Mouse (Mus musculus) forebrain, embryonic 15.5 days (tissue): ENCODE results near the gene Ptprc. TPM values are rescaled to one million over a fixed set of nuclear protein-coding genes. Genes with fewer than 3 reads are reported as not detected.

Experiments used
- ATAC-seq: fragments of 200-750 bp; cut with Nextera tagmentation; replicated peaks from 2 replicates; pipeline ENCODE4 v1.8.0; 2017; ENCODE audit warnings: mild to moderate bottlenecking, moderate TSS enrichment, moderate library complexity
- H3K27ac ChIP-seq: fragments of 300-500 bp; sonication (generic); replicated peaks from 2 replicates; pipeline ENCODE4 v1.5.1; 2015; ENCODE audit warnings: mild to moderate bottlenecking, inconsistent platforms
- H3K27me3 ChIP-seq: fragments of 300-500 bp; sonication (generic); 2 replicates; pipeline ENCODE4 v1.6.1; 2015; ENCODE audit warnings: inconsistent platforms
- H3K36me3 ChIP-seq: fragments of 300-500 bp; sonication (generic); 2 replicates; pipeline ENCODE4 v1.6.1; 2015; ENCODE audit warnings: mild to moderate bottlenecking, inconsistent platforms
- H3K4me1 ChIP-seq: fragments of 300-500 bp; sonication (generic); 2 replicates; pipeline ENCODE4 v1.6.1; 2015; ENCODE audit warnings: inconsistent platforms
- H3K4me2 ChIP-seq: fragments of 300-500 bp; sonication (generic); replicated peaks from 2 replicates; pipeline ENCODE4 v1.6.1; 2015; ENCODE audit warnings: mild to moderate bottlenecking, inconsistent platforms
- H3K4me3 ChIP-seq: fragments of 300-500 bp; sonication (generic); 2 replicates; pipeline ENCODE4 v1.5.1; 2015; ENCODE audit warnings: mild to moderate bottlenecking, inconsistent platforms
- H3K9ac ChIP-seq: fragments of 300-500 bp; sonication (generic); replicated peaks from 2 replicates; pipeline ENCODE4 v1.6.1; 2015; ENCODE audit warnings: mild to moderate bottlenecking, inconsistent platforms
- H3K9me3 ChIP-seq: fragments of 300-500 bp; sonication (generic); 2 replicates; pipeline ENCODE4 v1.6.1; 2016; ENCODE audit warnings: inconsistent platforms
- WGBS: fragments of 180-500 bp; shearing (Covaris S2); methylation state at CpG from one replicate; pipeline ENCODE4 v1.1.7; 2015; ENCODE audit warnings: mixed read lengths; 5-methylcytosine and 5-hydroxymethylcytosine counted together
- polyA plus RNA-seq: library from polyadenylated mRNA; unstranded; fragments of >200 nt; fragmentation: Nextera tagmentation; extraction: Ambion mirVana; gene quantifications from 2 replicates; pipeline ENCODE4 v1.2.1, GENCODE M21; 2015

Ptprc gene
- polyA plus RNA-seq, 1 experiment from 2014 or later = 0.75 TPM

DNA sequence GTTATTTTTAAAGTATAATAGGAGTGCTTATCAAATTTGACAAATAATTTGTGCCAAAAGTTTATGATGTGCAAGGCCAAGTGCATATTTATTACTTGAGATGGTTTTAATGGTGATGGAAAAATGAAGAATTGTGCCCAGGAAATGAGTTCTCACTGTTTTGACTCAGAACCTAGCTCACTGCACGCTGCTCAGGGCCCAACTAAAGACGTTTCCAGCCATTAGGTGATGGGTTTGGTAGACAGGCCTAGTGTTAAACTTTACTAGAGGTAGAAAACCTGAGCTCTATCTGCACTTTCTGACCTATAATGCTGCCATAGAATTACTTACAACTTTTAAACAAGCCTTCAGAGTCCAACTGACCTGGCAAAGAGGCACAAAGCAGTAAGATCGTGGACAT lies 3.0 kb downstream of the Ptprc start:
- 81% methylated on average over 3 of the region's 3 CpGs for WGBS
- H3K27me3 ChIP-seq = no peaks in the 10 kb centered on the region
- H3K4me3 ChIP-seq = no peak overlapping the region
- H3K9ac ChIP-seq = no peak overlapping the region
- no peak for ATAC-seq
- no peak overlapping the region for H3K27ac ChIP-seq
- H3K4me2 ChIP-seq = no peak overlapping the region
- H3K36me3 ChIP-seq = no peaks in the 10 kb centered on the region
- no peaks in the 10 kb centered on the region for H3K9me3 ChIP-seq
- no peaks in the 10 kb centered on the region for H3K4me1 ChIP-seq

DNA sequence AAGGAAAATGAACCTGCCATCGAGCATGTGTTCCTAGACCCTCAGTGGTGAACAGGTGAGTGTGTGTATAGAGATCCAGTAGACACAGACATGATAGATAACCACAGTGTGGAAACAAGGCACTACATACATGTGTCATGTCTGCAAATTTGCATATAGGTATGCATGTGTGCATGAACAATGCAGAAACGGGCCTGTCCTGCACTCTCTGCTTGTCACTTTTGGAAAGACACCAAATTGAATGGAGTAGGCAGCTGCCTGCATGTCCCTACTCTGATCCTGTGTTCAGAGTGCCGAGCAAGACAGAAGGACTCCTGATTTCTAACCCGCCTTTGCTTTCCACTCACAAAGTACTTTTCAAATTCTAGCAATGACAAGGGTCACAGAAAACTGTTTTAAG lies 3.4 kb downstream of the Ptprc start:
- Histone ChIP-seq H3K4me2 (no peak overlapping the region), H3K27ac (no peak overlapping the region), H3K4me3 (no peak overlapping the region), H3K9ac (no peak overlapping the region), H3K4me1 (no peaks in the 10 kb centered on the region), H3K27me3 (no peaks in the 10 kb centered on the region), H3K36me3 (no peaks in the 10 kb centered on the region), H3K9me3 (no peaks in the 10 kb centered on the region)
- ATAC-seq = no peak
- WGBS = 85% methylated on average over 4 of the region's 4 CpGs

DNA sequence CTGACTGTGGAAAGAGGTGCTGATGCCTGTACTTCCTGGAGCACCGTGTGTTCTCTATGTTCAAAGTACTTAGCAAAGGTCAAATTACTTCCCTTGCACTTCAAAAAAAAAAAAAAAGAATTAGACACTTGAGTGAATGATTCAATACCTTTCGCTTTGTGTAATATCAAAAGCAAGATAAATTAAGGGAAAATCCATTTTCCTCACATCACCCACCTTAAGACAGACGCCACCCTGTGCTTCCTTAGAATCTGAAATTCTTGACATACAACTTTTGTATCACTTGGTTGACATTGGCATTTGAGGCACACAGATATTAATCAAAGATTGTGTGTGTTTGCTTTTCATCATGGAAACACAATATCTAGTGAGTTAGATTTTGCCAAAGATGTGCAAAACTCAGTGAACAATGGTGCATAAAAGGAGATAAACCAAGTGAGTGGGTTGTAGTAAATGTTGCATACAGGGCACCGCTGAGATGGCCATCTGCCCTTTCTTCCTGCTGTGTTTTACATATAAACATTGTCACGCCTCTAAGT lies 9.2 kb downstream of the Ptprc start:
- Histone ChIP-seq H3K36me3 (no peaks in the 10 kb centered on the region), H3K27me3 (no peaks in the 10 kb centered on the region), H3K27ac (no peak overlapping the region), H3K4me1 (no peaks in the 10 kb centered on the region), H3K9ac (no peak overlapping the region), H3K4me3 (no peak overlapping the region), H3K4me2 (no peak overlapping the region), H3K9me3 (no peaks in the 10 kb centered on the region)
- no peak for ATAC-seq
- WGBS = 84% methylated on average over 5 of the region's 5 CpGs

DNA sequence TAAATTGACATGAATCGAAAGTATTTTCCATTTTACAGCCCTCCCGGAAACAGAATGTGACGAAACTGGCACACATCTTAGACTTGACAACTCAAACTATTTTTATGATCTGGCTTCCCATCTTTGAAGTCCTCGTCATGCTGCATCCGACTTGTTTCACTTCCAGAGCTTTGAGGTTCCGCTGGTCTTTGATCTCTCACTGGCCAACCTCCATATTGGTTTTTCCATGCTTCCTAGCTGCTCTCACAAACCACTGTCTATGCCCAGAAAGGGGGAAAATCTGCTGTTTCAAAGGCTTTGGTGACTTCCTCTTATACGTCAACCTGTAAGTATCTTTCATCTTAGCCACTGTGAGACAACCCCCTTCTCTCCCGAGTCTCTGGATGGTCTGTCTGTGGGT lies 12.9 kb downstream of the Ptprc start:
- Histone ChIP-seq H3K4me3 (no peak overlapping the region), H3K36me3 (no peaks in the 10 kb centered on the region), H3K9me3 (no peaks in the 10 kb centered on the region), H3K27ac (no peak overlapping the region), H3K4me1 (no peaks in the 10 kb centered on the region), H3K9ac (no peak overlapping the region), H3K27me3 (no peaks in the 10 kb centered on the region), H3K4me2 (no peak overlapping the region)
- ATAC-seq = no peak
- WGBS = 95% methylated on average over 8 of the region's 8 CpGs

DNA sequence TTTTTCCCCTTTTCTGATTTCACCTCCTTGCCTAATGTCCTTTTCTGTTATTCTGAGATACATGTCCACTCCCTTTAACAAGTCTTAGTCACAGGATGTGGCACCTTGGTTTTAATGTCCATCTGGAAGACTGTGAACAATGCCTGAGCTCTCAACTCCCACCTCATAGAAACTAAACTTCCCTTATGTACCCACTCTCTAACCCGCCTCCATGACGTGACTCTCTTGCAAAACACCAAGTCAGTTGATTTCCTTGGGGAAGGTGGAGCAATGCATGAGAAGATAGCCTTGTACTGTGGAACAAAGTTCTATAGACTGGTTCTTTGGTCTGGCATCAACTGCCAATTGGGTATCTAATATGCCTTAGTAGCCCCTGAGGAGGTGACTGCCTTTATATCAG lies 16.6 kb downstream of the Ptprc start:
- H3K36me3 ChIP-seq = no peaks in the 10 kb centered on the region
- H3K9ac ChIP-seq = no peak overlapping the region
- no peaks in the 10 kb centered on the region for H3K4me1 ChIP-seq
- H3K4me2 ChIP-seq = no peak overlapping the region
- H3K9me3 ChIP-seq = no peaks in the 10 kb centered on the region
- 90% methylated on average over 2 of the region's 2 CpGs for WGBS
- no peak overlapping the region for H3K27ac ChIP-seq
- no peak for ATAC-seq
- H3K27me3 ChIP-seq = no peaks in the 10 kb centered on the region
- no peak overlapping the region for H3K4me3 ChIP-seq

DNA sequence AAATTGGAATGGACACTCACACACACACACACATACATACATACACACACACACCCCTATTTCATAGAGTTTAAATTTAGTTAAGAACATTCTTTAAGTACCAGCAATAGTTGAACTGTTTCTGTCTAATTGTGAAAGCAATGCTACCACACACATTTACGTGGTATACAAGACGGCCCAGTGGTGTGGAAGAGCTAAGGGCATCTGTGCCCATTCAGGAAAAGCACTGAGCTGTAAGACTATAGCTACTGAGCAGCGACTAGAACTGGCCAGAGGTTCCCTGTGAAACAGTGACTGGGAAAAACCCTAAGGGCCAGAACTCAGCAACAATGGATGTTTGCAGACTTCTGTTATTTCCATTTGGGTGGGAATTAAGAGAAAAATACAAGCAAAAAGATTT lies 17.3 kb downstream of the Ptprc start:
- Histone ChIP-seq H3K4me3 (no peak overlapping the region), H3K9ac (no peak overlapping the region), H3K27me3 (no peaks in the 10 kb centered on the region), H3K36me3 (no peaks in the 10 kb centered on the region), H3K4me1 (no peaks in the 10 kb centered on the region), H3K27ac (no peak overlapping the region), H3K4me2 (no peak overlapping the region), H3K9me3 (no peaks in the 10 kb centered on the region)
- 9% methylated on average over 3 of the region's 3 CpGs for WGBS
- ATAC-seq = peak; percentile 78; the same call in 1 of the 2 replicates

DNA sequence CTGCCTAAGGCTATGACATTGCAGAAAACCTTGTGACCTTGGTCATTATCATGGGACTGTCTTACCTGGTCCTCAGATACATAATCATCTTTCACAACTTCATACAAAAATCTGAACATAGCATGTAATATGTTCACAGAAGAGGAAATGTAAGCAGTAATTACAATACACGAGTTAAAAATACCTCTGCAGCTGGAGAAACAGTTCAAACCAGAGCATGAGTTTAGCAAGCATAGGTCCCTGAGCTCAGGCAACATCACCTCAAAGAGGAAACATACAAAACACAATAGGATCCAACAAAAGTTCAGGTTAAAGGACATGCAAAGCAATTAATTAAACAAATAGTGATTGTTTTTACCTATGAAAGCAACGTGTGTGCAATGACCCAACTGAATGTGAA lies 17.8 kb downstream of the Ptprc start:
- Histone ChIP-seq H3K27ac (no peak overlapping the region), H3K27me3 (no peaks in the 10 kb centered on the region), H3K36me3 (no peaks in the 10 kb centered on the region), H3K4me1 (no peaks in the 10 kb centered on the region), H3K9ac (no peak overlapping the region), H3K4me3 (no peak overlapping the region), H3K4me2 (no peak overlapping the region), H3K9me3 (no peaks in the 10 kb centered on the region)
- no peak for ATAC-seq
- 51% methylated on average over 2 of the region's 2 CpGs for WGBS

DNA sequence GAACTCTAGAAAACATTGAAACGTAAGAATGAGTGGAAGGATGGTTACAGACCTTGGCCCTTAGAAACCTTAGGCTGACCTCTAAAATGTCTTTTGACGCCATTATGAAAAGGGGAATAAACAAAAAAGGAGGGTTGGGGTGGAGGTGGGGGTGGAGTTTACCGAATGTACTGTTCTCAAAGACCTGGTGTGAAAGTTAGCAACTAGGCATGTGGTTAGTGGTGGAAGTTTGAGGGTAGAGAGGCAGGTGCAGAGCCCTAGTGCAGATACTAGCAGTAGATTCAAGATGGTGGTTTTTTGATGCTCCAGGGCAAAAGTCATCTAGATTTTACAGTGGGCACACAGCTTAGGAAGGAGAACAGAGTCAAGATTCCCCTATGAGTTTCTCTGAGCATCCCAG lies 18.5 kb downstream of the Ptprc start:
- no peaks in the 10 kb centered on the region for H3K36me3 ChIP-seq
- no peak overlapping the region for H3K4me2 ChIP-seq
- WGBS = 89% methylated on average over 3 of the region's 3 CpGs
- H3K27me3 ChIP-seq = no peaks in the 10 kb centered on the region
- no peak overlapping the region for H3K27ac ChIP-seq
- no peaks in the 10 kb centered on the region for H3K9me3 ChIP-seq
- no peak overlapping the region for H3K9ac ChIP-seq
- no peaks in the 10 kb centered on the region for H3K4me1 ChIP-seq
- no peak for ATAC-seq
- H3K4me3 ChIP-seq = no peak overlapping the region

DNA sequence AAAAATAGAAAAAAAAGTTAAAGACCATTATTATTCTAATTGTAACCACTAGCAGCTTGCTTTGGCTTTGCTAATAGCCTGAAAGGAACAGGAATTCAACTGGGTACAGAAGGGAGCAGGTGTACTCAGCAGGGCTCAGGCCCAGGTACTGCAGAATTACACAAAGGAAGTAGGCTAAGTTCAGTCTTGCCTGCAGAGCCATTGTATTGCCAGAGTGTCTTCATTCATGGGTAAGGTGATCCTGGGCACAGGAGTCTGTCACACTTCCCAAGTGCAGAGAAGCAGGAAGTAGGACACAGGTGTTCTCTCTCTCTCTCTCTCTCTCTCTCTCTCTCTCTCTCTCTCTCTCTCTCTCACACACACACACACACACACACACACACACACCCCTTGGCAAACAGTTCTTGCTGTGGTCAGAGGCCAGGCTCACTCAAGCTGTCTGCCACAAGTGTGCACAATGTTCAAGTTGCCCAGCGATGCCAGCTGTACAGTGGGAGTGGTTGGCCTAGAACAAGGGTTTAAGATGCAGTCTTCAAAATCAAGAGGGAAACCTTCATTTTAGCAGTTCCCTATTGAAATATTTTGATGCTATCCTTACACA lies 21.2 kb downstream of the Ptprc start:
- Histone ChIP-seq H3K9ac (no peak overlapping the region), H3K4me3 (no peak overlapping the region), H3K9me3 (no peaks in the 10 kb centered on the region), H3K27me3 (no peaks in the 10 kb centered on the region), H3K27ac (no peak overlapping the region), H3K36me3 (no peaks in the 10 kb centered on the region), H3K4me1 (peaks cover under 1% of the 10 kb centered on the region), H3K4me2 (no peak overlapping the region)
- ATAC-seq = no peak
- 61% methylated on average over 1 of the region's 1 CpGs for WGBS

DNA sequence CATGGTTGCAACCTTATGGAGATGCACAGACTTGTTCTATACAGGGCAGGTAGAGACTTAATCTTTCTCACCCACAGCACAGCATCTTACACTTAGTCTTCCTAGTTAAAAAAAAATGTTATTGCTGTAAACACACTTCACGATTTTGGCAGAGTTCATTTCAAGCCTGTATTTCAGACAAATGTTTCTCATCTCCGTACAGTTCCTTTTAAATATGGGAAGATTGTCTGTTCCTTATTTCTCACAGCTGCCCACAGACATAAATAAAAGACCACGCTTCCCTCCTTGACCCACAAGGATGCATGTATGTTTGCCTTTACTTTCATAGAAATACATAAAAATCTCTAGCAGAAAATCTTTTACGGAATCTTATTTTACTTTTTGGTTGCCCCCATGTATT lies 22.4 kb downstream of the Ptprc start:
- Histone ChIP-seq H3K27me3 (no peaks in the 10 kb centered on the region), H3K4me2 (no peak overlapping the region), H3K36me3 (no peaks in the 10 kb centered on the region), H3K27ac (no peak overlapping the region), H3K4me3 (no peak overlapping the region), H3K4me1 (peaks cover 8% of the 10 kb centered on the region), H3K9ac (no peak overlapping the region), H3K9me3 (no peaks in the 10 kb centered on the region)
- WGBS = 87% methylated on average over 4 of the region's 4 CpGs
- ATAC-seq = no peak

DNA sequence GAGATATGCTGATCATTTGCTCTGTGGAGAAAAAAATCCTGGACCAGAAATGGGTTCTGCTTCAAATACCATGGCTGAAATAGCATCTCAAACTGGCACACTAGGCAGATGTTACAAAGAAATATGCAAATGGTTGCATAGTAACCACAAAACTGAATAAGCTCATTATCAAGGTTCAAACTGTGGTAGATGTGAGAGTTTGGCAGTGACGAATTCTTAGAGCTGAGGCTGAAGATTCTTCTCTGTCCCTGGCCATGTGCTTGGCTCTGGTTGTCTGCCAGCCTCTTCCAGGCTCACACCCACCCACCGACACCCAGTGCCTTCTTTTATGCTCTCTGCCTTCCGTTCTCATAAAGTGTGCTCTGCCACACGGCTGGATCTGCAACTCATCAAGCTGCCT lies 26.7 kb downstream of the Ptprc start:
- Histone ChIP-seq H3K27me3 (no peaks in the 10 kb centered on the region), H3K9ac (no peak overlapping the region), H3K4me1 (peaks cover 8% of the 10 kb centered on the region), H3K4me2 (no peak overlapping the region), H3K9me3 (no peaks in the 10 kb centered on the region), H3K36me3 (no peaks in the 10 kb centered on the region), H3K27ac (0 out of 2 replicates have a peak overlapping the region, but pooled peaks have one; percentile 20), H3K4me3 (no peak overlapping the region)
- ATAC-seq = peak; percentile 58; the same call in 1 of the 2 replicates
- 32% methylated on average over 4 of the region's 4 CpGs for WGBS

DNA sequence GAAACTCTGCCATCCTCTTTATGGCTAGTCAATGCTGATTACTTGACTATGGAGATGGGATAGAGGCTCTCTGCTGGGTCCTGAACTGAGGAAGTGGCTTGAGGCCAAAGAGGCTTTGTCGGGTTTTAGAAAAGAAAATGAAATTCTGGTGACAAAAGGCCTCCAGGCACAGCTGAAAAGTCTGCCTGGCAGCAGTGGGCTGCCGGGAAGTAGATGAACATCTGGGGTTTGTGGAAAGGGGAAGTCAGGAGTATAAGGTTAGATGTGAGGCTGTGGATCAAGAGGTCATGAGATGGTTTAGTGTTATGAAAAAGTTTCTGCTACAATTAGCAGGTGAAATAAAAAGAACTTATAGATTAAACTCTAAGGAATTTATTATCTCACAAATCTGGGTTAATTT lies 29.9 kb downstream of the Ptprc start:
- no peaks in the 10 kb centered on the region for H3K9me3 ChIP-seq
- H3K9ac ChIP-seq = no peak overlapping the region
- H3K27ac ChIP-seq = no peak overlapping the region
- H3K4me1 ChIP-seq = peaks cover 8% of the 10 kb centered on the region
- no peak for ATAC-seq
- H3K36me3 ChIP-seq = no peaks in the 10 kb centered on the region
- no peaks in the 10 kb centered on the region for H3K27me3 ChIP-seq
- no peak overlapping the region for H3K4me3 ChIP-seq
- 23% methylated on average over 2 of the region's 2 CpGs for WGBS
- H3K4me2 ChIP-seq = no peak overlapping the region

DNA sequence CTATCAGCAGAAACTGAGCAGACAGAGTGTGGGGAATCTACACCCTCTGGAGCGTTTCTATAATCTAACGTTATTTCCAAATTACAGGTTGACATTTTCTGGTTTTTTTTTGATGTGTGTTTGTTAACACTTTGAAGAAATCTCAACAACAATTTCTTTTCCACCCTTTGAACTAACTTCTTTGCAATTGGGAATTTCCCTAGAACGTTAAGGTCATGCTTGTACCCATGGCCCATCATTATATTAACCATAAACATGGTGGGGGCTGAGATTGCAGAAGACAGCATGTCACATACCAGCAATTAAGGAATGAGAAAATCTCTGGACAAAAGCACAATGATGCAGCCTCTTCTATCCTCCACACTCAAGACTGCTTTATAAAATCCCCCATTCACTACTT lies 30.4 kb downstream of the Ptprc start:
- Histone ChIP-seq H3K9me3 (no peaks in the 10 kb centered on the region), H3K4me3 (no peak overlapping the region), H3K27me3 (no peaks in the 10 kb centered on the region), H3K4me1 (peaks cover 8% of the 10 kb centered on the region), H3K27ac (no peak overlapping the region), H3K4me2 (no peak overlapping the region), H3K36me3 (no peaks in the 10 kb centered on the region), H3K9ac (no peak overlapping the region)
- WGBS = 71% methylated on average over 3 of the region's 3 CpGs
- ATAC-seq = no peak
